Mouse (Mus musculus) liver, embryonic 18 days (tissue): ENCODE results near the gene Abhd13. TPM values are rescaled to one million over a fixed set of nuclear protein-coding genes. Genes with fewer than 3 reads are reported as not detected.

Experiments used
- polyA plus RNA-seq: library from polyadenylated mRNA; depleted of rRNA; stranded (reverse); fragments of >200 nt; gene quantifications from 2 replicates; pipeline ENCODE4 v1.2.3, GENCODE M21; 2012; rRNA removed

Abhd13 gene
- polyA plus RNA-seq = 3.6 and 3.8 TPM in 2 replicates

GRCm38 (mm10) chr8:9977573-9978314 lies at the start of gene Abhd13, which contains the start of gene Lig4:
Gene Abhd13, plus strand, starts transcription at chr8:9977707.
Gene Lig4, minus strand, starts transcription at chr8:9977686.

DNA sequence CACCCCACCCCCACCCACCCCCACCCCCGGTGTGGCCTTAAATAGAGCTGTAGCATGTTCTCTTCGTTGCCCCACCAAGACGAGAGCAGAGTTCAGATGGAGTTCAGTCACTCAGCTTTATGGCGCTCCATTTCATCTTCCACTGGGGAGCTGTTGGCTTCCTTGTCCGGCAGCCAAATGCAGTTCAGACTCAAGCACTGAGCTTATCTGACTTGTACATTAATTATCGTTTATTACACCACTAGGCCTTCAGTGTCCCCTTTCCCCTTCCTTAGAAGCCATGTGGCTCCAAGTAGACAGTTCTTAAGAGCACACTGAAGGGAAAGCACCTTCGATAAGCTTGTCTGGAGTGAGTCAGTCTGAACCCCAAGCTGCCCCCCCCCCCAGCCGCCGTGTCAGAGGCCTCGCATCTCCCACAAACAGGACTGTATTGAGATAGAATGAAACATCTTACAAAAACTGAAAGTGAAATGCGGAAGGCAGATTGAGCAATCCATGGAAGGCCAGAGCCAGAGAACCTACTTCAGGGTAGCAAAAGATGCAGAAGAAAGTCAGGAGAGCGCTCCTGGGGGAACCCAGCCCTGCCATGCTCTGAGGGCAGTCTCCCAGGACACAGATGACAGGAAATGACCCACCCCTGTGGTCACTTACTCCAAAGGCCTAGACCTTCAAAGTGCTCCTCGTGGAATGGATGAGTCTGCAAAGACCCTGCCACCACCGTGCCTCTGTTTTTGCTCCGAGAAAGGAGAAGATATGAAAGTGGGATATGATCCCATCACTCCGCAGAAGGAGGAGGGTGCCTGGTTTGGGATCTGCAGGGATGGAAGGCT lies 28.9 kb downstream of the Abhd13 start, which contains the start of gene Tnfsf13b:
Gene Tnfsf13b, plus strand, starts transcription at position 312 of the 830 bp plus-strand sequence.

Other genes starting within 250 kb of the Abhd13 start
- 0.16 and 0.19 TPM in 2 replicates for gene Fam155a, start 206.5 kb upstream of the Abhd13 start, polyA plus RNA-seq
- not detected in 2 replicates for gene Gm10217, start 113.5 kb upstream of the Abhd13 start, polyA plus RNA-seq
- gene Lig4, start within 50 bp of the Abhd13 start, polyA plus RNA-seq = 0.94 and 1.2 TPM in 2 replicates
- gene Tnfsf13b, start 28.8 kb downstream of the Abhd13 start, polyA plus RNA-seq = 0.93 and 1.0 TPM in 2 replicates
- gene Myo16, start 176.2 kb downstream of the Abhd13 start, polyA plus RNA-seq = 0.07 and 0.12 TPM in 2 replicates